Mouse (Mus musculus) pancreas, adult 10 weeks (tissue): Measurements from ENCODE around the gene 9130409I23Rik. TPM values are rescaled to one million over a fixed set of nuclear protein-coding genes. Genes with fewer than 3 reads are reported as not detected.

Experiments used
- polyA plus RNA-seq: library from polyadenylated mRNA; stranded (reverse); fragments of 350-450 nt; fragmentation: Illumina TruSeq; extraction: RNeasy Lipid Tissue Mini Kit (QIAGEN cat#74804); gene quantifications from one replicate; pipeline ENCODE4 v1.2.3, GENCODE M21; 2015; ENCODE audit warnings: low read depth, low replicate concordance; ENCODE audit not compliant: insufficient read depth

Gene 9130409I23Rik
- not detected for polyA plus RNA-seq

GRCm38 (mm10) chr1:181050937-181051336, at the start of gene 9130409I23Rik:
Gene 9130409I23Rik, plus strand, starts transcription at chr1:181051237.

DNA sequence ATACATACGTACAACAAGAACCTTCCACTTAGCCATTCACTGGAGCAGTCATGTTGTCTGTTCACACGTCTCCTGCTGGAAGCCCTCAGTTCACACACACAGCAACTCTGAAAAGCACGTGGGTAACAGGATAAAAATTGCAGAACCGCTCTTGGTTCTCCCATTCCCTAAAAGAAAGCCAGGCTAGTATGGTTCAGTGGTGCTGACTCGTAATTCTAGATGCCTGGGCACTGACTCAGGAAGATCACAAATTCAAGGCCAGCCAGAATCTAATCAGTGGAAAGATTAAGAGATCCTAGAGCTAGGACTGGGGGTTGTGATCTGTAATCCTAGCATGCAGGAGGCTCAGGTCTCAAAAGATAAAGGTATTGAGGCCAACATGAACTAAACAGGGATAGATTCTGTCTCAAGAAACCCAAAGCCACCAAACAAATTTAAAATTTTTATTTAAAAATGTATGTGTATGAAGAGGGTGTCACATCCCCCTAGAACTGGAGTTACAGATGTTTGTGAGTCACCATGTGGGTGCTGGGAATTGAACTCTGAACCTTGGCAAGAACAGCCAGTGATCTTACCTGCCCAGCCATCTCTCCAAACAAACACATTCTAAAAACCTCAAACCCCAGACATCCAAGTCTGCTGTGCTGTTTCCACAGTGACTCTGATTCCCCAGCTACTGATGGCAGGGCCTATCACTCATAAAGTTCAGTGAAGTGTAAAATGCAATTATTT, 30.1 kb upstream of the 9130409I23Rik start, which contains the start of gene Ephx1:
Gene Ephx1 (minus strand): TSS at position 149 of the 732 bp plus-strand sequence.

Other genes with a start within 250 kb of the 9130409I23Rik start
- gene H3f3a, start 237.3 kb upstream of the 9130409I23Rik start, polyA plus RNA-seq: 105 TPM
- 2.9 TPM for gene Sde2, start 200.1 kb upstream of the 9130409I23Rik start, polyA plus RNA-seq
- not detected for gene Lefty2, start 158.1 kb upstream of the 9130409I23Rik start, polyA plus RNA-seq
- gene Pycr2, start 146.9 kb upstream of the 9130409I23Rik start, polyA plus RNA-seq: 26.7 TPM
- gene Lefty1, start 116.2 kb upstream of the 9130409I23Rik start, polyA plus RNA-seq: 1.2 TPM
- gene Tmem63a, start 108.9 kb upstream of the 9130409I23Rik start, polyA plus RNA-seq: 25.8 TPM
- gene Ephx1, start 30.3 kb upstream of the 9130409I23Rik start, polyA plus RNA-seq: 29.9 TPM
- gene Nvl, start 93.0 kb downstream of the 9130409I23Rik start, polyA plus RNA-seq: 3.6 TPM
- gene Cnih4, start 93.5 kb downstream of the 9130409I23Rik start, polyA plus RNA-seq: 6.5 TPM
- 12.3 TPM for gene Wdr26, start 160.8 kb downstream of the 9130409I23Rik start, polyA plus RNA-seq